Mouse (Mus musculus): ENCODE results near the gene Ankrd13b. TPM values are rescaled to one million over a fixed set of nuclear protein-coding genes. Genes with fewer than 3 reads are reported as not detected.
"Not testable (repeated sequence)": the region's sequence is repeated elsewhere in the genome, so short reads cannot be mapped to it uniquely, and the experiment has no call there.

Gene Ankrd13b
- total RNA-seq (2021), result 1 to 10 TPM; 7.3 to 8.3 TPM
- long read RNA-seq, experiment 1, partial matches to known transcripts, result 3 of 4 reads
- long read RNA-seq, experiment 1, other reads (novel, unspliced or antisense), result 1 of 4 reads
- long read RNA-seq, experiment 2, partial matches to known transcripts, result 2 of 6 reads
- long read RNA-seq, experiment 2, other reads (novel, unspliced or antisense), result 3 of 6 reads

GRCm38 (mm10) chr11:77489591-77490235 lies at the start of gene Ankrd13b:
Ankrd13b (minus strand) TSS chr11:77489678.
- intact Hi-C loops (cut with DNase I), result loop anchor here (2.0 to 5.0 kb wide), 2 partner anchors 23 to 138 kb away; no protein-coding TSS in a partner anchor
- DNase-seq, result peak in 1 of 2 experiments; percentile 65

GRCm38 (mm10) chr11:77532202-77532846 lies 42.8 kb upstream of the Ankrd13b start:
- intact Hi-C loops (cut with DNase I), result no loop called here
- no peak for DNase-seq

- DNase-seq, result no peak
- intact Hi-C loops (cut with DNase I), result no loop called here
Measured at GRCm38 (mm10) chr11:77530862-77531261, 41.4 kb upstream of the Ankrd13b start.

- intact Hi-C loops (cut with DNase I), result no loop called here
Measured at GRCm38 (mm10) chr11:77529644-77530043, 40.2 kb upstream of the Ankrd13b start.

GRCm38 (mm10) chr11:77528420-77528819 lies 38.9 kb upstream of the Ankrd13b start:
- DNase-seq; intact Hi-C loops (cut with DNase I): not testable (repeated sequence)

More at GRCm38 (mm10) chr11:77529644-77530043, 40.2 kb upstream of the Ankrd13b start:
- DNase-seq, result no peak

- intact Hi-C loops (cut with DNase I), result no loop called here
- DNase-seq, result no peak
Measured at GRCm38 (mm10) chr11:77525804-77526486, 36.5 kb upstream of the Ankrd13b start.

GRCm38 (mm10) chr11:77520601-77521529 lies 31.4 kb upstream of the Ankrd13b start:
- peak in 1 of 2 experiments; percentile 28 for DNase-seq
- intact Hi-C loops (cut with DNase I), result no loop called here

GRCm38 (mm10) chr11:77519043-77519442 lies 29.6 kb upstream of the Ankrd13b start, which contains the start of gene Gm10392:
Gm10392 (minus strand) TSS chr11:77519198.
- intact Hi-C loops (cut with DNase I), result no loop called here
- peak in 1 of 2 experiments; percentile 5 for DNase-seq

GRCm38 (mm10) chr11:77518051-77518798 lies 28.7 kb upstream of the Ankrd13b start:
- no peak for DNase-seq
- intact Hi-C loops (cut with DNase I), result no loop called here

GRCm38 (mm10) chr11:77516553-77517425 lies 27.3 kb upstream of the Ankrd13b start:
- no peak for DNase-seq
- intact Hi-C loops (cut with DNase I), result no loop called here

- peak in 1 of 2 experiments; percentile 19 for DNase-seq
- intact Hi-C loops (cut with DNase I), result no loop called here
Measured at GRCm38 (mm10) chr11:77515637-77516552, 26.4 kb upstream of the Ankrd13b start, which contains the start of gene Trp53i13. Trp53i13 (minus strand) TSS chr11:77515980.

- peak; percentile 73 to 75 for DNase-seq
- intact Hi-C loops (cut with DNase I), result loop anchor here (5.0 kb wide), 1 partner anchor 112 kb away; no protein-coding TSS in a partner anchor
Measured at GRCm38 (mm10) chr11:77514832-77515636, 25.6 kb upstream of the Ankrd13b start, which contains the start of gene Abhd15. Abhd15 (plus strand) TSS chr11:77515121.

- intact Hi-C loops (cut with DNase I), result loop anchor here (5.0 kb wide), 1 partner anchor 113 kb away; no protein-coding TSS in a partner anchor
- no peak for DNase-seq
Measured at GRCm38 (mm10) chr11:77514281-77514831, 24.9 kb upstream of the Ankrd13b start.

- peak; percentile 5 to 26 for DNase-seq
- intact Hi-C loops (cut with DNase I), result loop anchor here (2.0 to 5.0 kb wide), 2 partner anchors 23 to 114 kb away; no protein-coding TSS in a partner anchor
Measured at GRCm38 (mm10) chr11:77513811-77514170, 24.3 kb upstream of the Ankrd13b start.

Data from gastrocnemius, postnatal 36 days (tissue).